Mouse (Mus musculus): ENCODE data around the gene Sergef.

Gene Sergef

GRCm38 (mm10) chr7:46616429-46617005, 23.1 kb downstream of the Sergef start:
- no peak for DNase-seq (ENCODE audit: low spot score in 2 of 2)

- DNase-seq (ENCODE audit: low spot score in 2 of 2) = no peak
Observed at GRCm38 (mm10) chr7:46615256-46615977, 24.2 kb downstream of the Sergef start.

GRCm38 (mm10) chr7:46614263-46614662, 25.3 kb downstream of the Sergef start:
- no peak for DNase-seq (ENCODE audit: low spot score in 2 of 2)

- DNase-seq (ENCODE audit: low spot score in 2 of 2) = no peak
Observed at GRCm38 (mm10) chr7:46613091-46613490, 26.5 kb downstream of the Sergef start.

- no peak for DNase-seq (ENCODE audit: low spot score in 2 of 2)
Observed at GRCm38 (mm10) chr7:46612421-46612937, 27.1 kb downstream of the Sergef start.

GRCm38 (mm10) chr7:46611970-46612369, 27.6 kb downstream of the Sergef start:
- no peak for DNase-seq (ENCODE audit: low spot score in 2 of 2)

- DNase-seq (ENCODE audit: low spot score in 2 of 2) = no peak
Observed at GRCm38 (mm10) chr7:46609317-46609716, 30.3 kb downstream of the Sergef start.

- peak in 1 of 2 experiments; percentile 59 for DNase-seq (ENCODE audit: low spot score in 2 of 2)
Observed at GRCm38 (mm10) chr7:46607428-46608055, 32.1 kb downstream of the Sergef start.

- no peak for DNase-seq (ENCODE audit: low spot score in 2 of 2)
Observed at GRCm38 (mm10) chr7:46607031-46607426, 32.6 kb downstream of the Sergef start.

GRCm38 (mm10) chr7:46606391-46607030, 33.1 kb downstream of the Sergef start:
- peak; percentile 65 to 68 for DNase-seq (ENCODE audit: low spot score in 2 of 2)

GRCm38 (mm10) chr7:46603051-46603450, 36.6 kb downstream of the Sergef start:
- DNase-seq (ENCODE audit: low spot score in 2 of 2) = no peak

- DNase-seq (ENCODE audit: low spot score in 2 of 2) = no peak
Observed at GRCm38 (mm10) chr7:46602079-46602478, 37.5 kb downstream of the Sergef start.

GRCm38 (mm10) chr7:46601097-46601496, 38.5 kb downstream of the Sergef start:
- DNase-seq (ENCODE audit: low spot score in 2 of 2) = no peak

GRCm38 (mm10) chr7:46597006-46597405, 42.6 kb downstream of the Sergef start:
- no peak for DNase-seq (ENCODE audit: low spot score in 2 of 2)

GRCm38 (mm10) chr7:46591546-46591945, 48.1 kb downstream of the Sergef start:
- DNase-seq (ENCODE audit: low spot score in 2 of 2) = no peak

- no peak for DNase-seq (ENCODE audit: low spot score in 2 of 2)
Observed at GRCm38 (mm10) chr7:46589181-46589580, 50.4 kb downstream of the Sergef start.

- no peak for DNase-seq (ENCODE audit: low spot score in 2 of 2)
Observed at GRCm38 (mm10) chr7:46588005-46588404, 51.6 kb downstream of the Sergef start.

- DNase-seq (ENCODE audit: low spot score in 2 of 2) = peak; percentile 64 to 74
Observed at GRCm38 (mm10) chr7:46587466-46587865, 52.1 kb downstream of the Sergef start.

GRCm38 (mm10) chr7:46586621-46587216, 52.9 kb downstream of the Sergef start:
- peak in 1 of 2 experiments; percentile 24 for DNase-seq (ENCODE audit: low spot score in 2 of 2)

GRCm38 (mm10) chr7:46582750-46583149, 56.9 kb downstream of the Sergef start:
- no peak for DNase-seq (ENCODE audit: low spot score in 2 of 2)

- DNase-seq (ENCODE audit: low spot score in 2 of 2) = peak in 1 of 2 experiments; percentile 28
Observed at GRCm38 (mm10) chr7:46581358-46581930, 58.2 kb downstream of the Sergef start.
